18 mouse cellular contexts compared by ENCODE assay signal in genomic region chr8:101298571-101298970, GRCm38 (mm10).
A peak's percentile ranks its signal among the peaks of the same experiment; 100 is the strongest.
DNase-seq lines count a peak whose midpoint lies in the region; ATAC-seq and TF ChIP-seq lines count a peak whose summit lies in the region.
"Had no signal": no experiment of that assay in that cellular context is flagged by ENCODE, and none has a peak within 500 bp of the region (broad histone marks: within the 10 kb centered on the region; RNA-seq: fewer than 3 reads in every experiment).

No protein-coding gene starts in this region.

- no peak for ATAC-seq in heart, embryonic 11.5 days (replicated peaks; ENCODE audit: insufficient number of reproducible peaks, low FRiP score, low TSS enrichment)
- ATAC-seq in kidney, postnatal 0 days (replicated peaks; ENCODE audit: low FRiP score, low read depth) = no peak
- ATAC-seq in kidney, embryonic 15.5 days (replicated peaks; ENCODE audit: low FRiP score) = no peak
- ATAC-seq in midbrain, postnatal 0 days (ENCODE audit: low FRiP score) = no peak
- ATAC-seq in midbrain, embryonic 11.5 days (ENCODE audit: low FRiP score) = no peak
- ATAC-seq: forebrain, embryonic 14.5 days had no signal

- TF ChIP-seq CTCF in kidney, postnatal 0 days (IDR thresholded peaks at IDR 0.05; ENCODE audit: low read depth) = no peak
- no peak for TF ChIP-seq CTCF in midbrain, postnatal 0 days (IDR thresholded peaks at IDR 0.05)

- no peaks in the 10 kb centered on the region for H3K9me3 ChIP-seq in heart, embryonic 11.5 days (replicated peaks; ENCODE audit: control insufficient read depth, low read length)
- no peaks in the 10 kb centered on the region for H3K9me3 ChIP-seq in kidney, postnatal 0 days (replicated peaks; ENCODE audit: low read length)
- H3K9me3 ChIP-seq in kidney, embryonic 15.5 days (replicated peaks) = no peaks in the 10 kb centered on the region
- H3K9me3 ChIP-seq in midbrain, postnatal 0 days (ENCODE audit: low read length) = no peaks in the 10 kb centered on the region
- H3K9me3 ChIP-seq in midbrain, embryonic 11.5 days (ENCODE audit: control insufficient read depth, low read length) = no peaks in the 10 kb centered on the region
- H3K9me3 ChIP-seq: embryonic facial prominence, embryonic 13.5 days; heart, embryonic 10.5 days; heart, embryonic 15.5 days; hindbrain, embryonic 10.5 days had no signal

- no peaks in the 10 kb centered on the region for H3K4me1 ChIP-seq in heart, embryonic 11.5 days (ENCODE audit: control insufficient read depth, insufficient read depth, low read length)
- no peaks in the 10 kb centered on the region for H3K4me1 ChIP-seq in kidney, postnatal 0 days (replicated peaks; ENCODE audit: insufficient read depth, low read length)
- no peaks in the 10 kb centered on the region for H3K4me1 ChIP-seq in kidney, embryonic 15.5 days
- no peaks in the 10 kb centered on the region for H3K4me1 ChIP-seq in midbrain, postnatal 0 days (ENCODE audit: insufficient read depth, low read length)
- H3K4me1 ChIP-seq in midbrain, embryonic 11.5 days (ENCODE audit: control insufficient read depth, insufficient read depth, low read length) = no peaks in the 10 kb centered on the region
- H3K4me1 ChIP-seq: embryonic facial prominence, embryonic 13.5 days; heart, embryonic 10.5 days; heart, embryonic 15.5 days; hindbrain, embryonic 10.5 days had no signal

- no peak overlapping the region for H3K4me2 ChIP-seq in heart, embryonic 11.5 days
- H3K4me2 ChIP-seq in kidney, postnatal 0 days (ENCODE audit: low read length) = no peak overlapping the region
- no peak overlapping the region for H3K4me2 ChIP-seq in kidney, embryonic 15.5 days
- H3K4me2 ChIP-seq in midbrain, postnatal 0 days (ENCODE audit: low read depth, low read length, poor library complexity, severe bottlenecking) = no peak overlapping the region
- no peak overlapping the region for H3K4me2 ChIP-seq in midbrain, embryonic 11.5 days
- H3K4me2 ChIP-seq: embryonic facial prominence, embryonic 13.5 days; heart, embryonic 15.5 days; hindbrain, embryonic 14.5 days had no signal

- no peaks in the 10 kb centered on the region for H3K27me3 ChIP-seq in heart, embryonic 11.5 days (ENCODE audit: control insufficient read depth, insufficient read depth, low read length)
- no peaks in the 10 kb centered on the region for H3K27me3 ChIP-seq in kidney, postnatal 0 days (ENCODE audit: insufficient read depth, low read length)
- no peaks in the 10 kb centered on the region for H3K27me3 ChIP-seq in kidney, embryonic 15.5 days
- H3K27me3 ChIP-seq in midbrain, postnatal 0 days (ENCODE audit: insufficient read depth, low read length) = no peaks in the 10 kb centered on the region
- H3K27me3 ChIP-seq in midbrain, embryonic 11.5 days (ENCODE audit: control insufficient read depth, insufficient read depth, low read length) = no peaks in the 10 kb centered on the region
- H3K27me3 ChIP-seq: embryonic facial prominence, embryonic 13.5 days; heart, embryonic 15.5 days had no signal

- 72% methylated on average over 2 of the region's 2 CpGs for WGBS in heart, embryonic 11.5 days (ENCODE audit: insufficient replicate concordance)
- 27% methylated on average over 2 of the region's 2 CpGs for WGBS in kidney, postnatal 0 days
- WGBS in kidney, embryonic 15.5 days = 36% methylated on average over 2 of the region's 2 CpGs
- WGBS in midbrain, postnatal 0 days = 52% methylated on average over 2 of the region's 2 CpGs
- 88% methylated on average over 2 of the region's 2 CpGs for WGBS in midbrain, embryonic 11.5 days

- H3K27ac ChIP-seq in heart, embryonic 11.5 days (ENCODE audit: low read depth, low read length) = no peak overlapping the region
- no peak overlapping the region for H3K27ac ChIP-seq in kidney, postnatal 0 days
- no peak overlapping the region for H3K27ac ChIP-seq in kidney, embryonic 15.5 days
- no peak overlapping the region for H3K27ac ChIP-seq in midbrain, postnatal 0 days (ENCODE audit: low read depth, low read length)
- no peak overlapping the region for H3K27ac ChIP-seq in midbrain, embryonic 11.5 days (ENCODE audit: low read depth, low read length)
- H3K27ac ChIP-seq: embryonic facial prominence, embryonic 13.5 days; gastrocnemius, adult 2 months; heart, embryonic 10.5 days; heart, embryonic 15.5 days; hindbrain, embryonic 10.5 days; hindbrain, embryonic 14.5 days had no signal

- peak; percentile 21 for DNase-seq in heart, adult 11 months
- peak; percentile 30 for DNase-seq in kidney, postnatal 0 days (ENCODE audit: low spot score)
- DNase-seq in midbrain, postnatal 0 days (ENCODE audit: low spot score) = peak; percentile 12
- no peak for DNase-seq in midbrain, embryonic 11.5 days (ENCODE audit: low spot score, missing footprints)
- DNase-seq in skeletal muscle tissue, adult 2 months (ENCODE audit: low read depth, low spot score) = peak; percentile 1
- no peak for DNase-seq in layer of hippocampus, adult 11-12 months (ENCODE audit: low spot score)
- DNase-seq: adrenal gland, postnatal 14 days; cerebellum, adult 8-10 months; gastrocnemius, adult 2 months; gastrocnemius, postnatal 25 days had no signal

- H3K9ac ChIP-seq in heart, embryonic 11.5 days (ENCODE audit: low read depth, low read length) = no peak overlapping the region
- no peak overlapping the region for H3K9ac ChIP-seq in kidney, postnatal 0 days (ENCODE audit: low read depth, low read length)
- H3K9ac ChIP-seq in kidney, embryonic 15.5 days = no peak overlapping the region
- H3K9ac ChIP-seq in midbrain, postnatal 0 days (replicated peaks; ENCODE audit: low read length, poor library complexity, severe bottlenecking) = no peak overlapping the region
- H3K9ac ChIP-seq in midbrain, embryonic 11.5 days (ENCODE audit: low read length) = no peak overlapping the region
- H3K9ac ChIP-seq: embryonic facial prominence, embryonic 13.5 days; heart, embryonic 15.5 days; hindbrain, embryonic 14.5 days had no signal

- H3K36me3 ChIP-seq in heart, embryonic 11.5 days (ENCODE audit: control insufficient read depth, insufficient read depth, low read length) = no peaks in the 10 kb centered on the region
- H3K36me3 ChIP-seq in kidney, postnatal 0 days (ENCODE audit: insufficient read depth, low read length) = no peaks in the 10 kb centered on the region
- no peaks in the 10 kb centered on the region for H3K36me3 ChIP-seq in kidney, embryonic 15.5 days
- H3K36me3 ChIP-seq in midbrain, postnatal 0 days (ENCODE audit: insufficient read depth, low read length) = no peaks in the 10 kb centered on the region
- no peaks in the 10 kb centered on the region for H3K36me3 ChIP-seq in midbrain, embryonic 11.5 days (ENCODE audit: control insufficient read depth, insufficient read depth, low read length)
- H3K36me3 ChIP-seq: embryonic facial prominence, embryonic 13.5 days; heart, embryonic 10.5 days; heart, embryonic 15.5 days; hindbrain, embryonic 10.5 days had no signal

- H3K4me3 ChIP-seq in heart, embryonic 11.5 days (ENCODE audit: low read depth, low read length) = no peak overlapping the region
- H3K4me3 ChIP-seq in kidney, postnatal 0 days (replicated peaks; ENCODE audit: low read depth, low read length) = no peak overlapping the region
- H3K4me3 ChIP-seq in kidney, embryonic 15.5 days (replicated peaks) = no peak overlapping the region
- no peak overlapping the region for H3K4me3 ChIP-seq in midbrain, postnatal 0 days (ENCODE audit: low read depth, low read length)
- H3K4me3 ChIP-seq in midbrain, embryonic 11.5 days (ENCODE audit: low read depth, low read length) = no peak overlapping the region
- H3K4me3 ChIP-seq: embryonic facial prominence, embryonic 13.5 days; gastrocnemius, adult 2 months; heart, embryonic 10.5 days; heart, embryonic 15.5 days; hindbrain, embryonic 10.5 days had no signal

Comparison
In these comparisons a context has a peak if more than half of its experiments do, and no peak if none do; other contexts are left out.
1. DNase-seq: peak in heart, adult 11 months (single experiment), kidney, postnatal 0 days (single experiment), midbrain, postnatal 0 days (single experiment) and skeletal muscle tissue, adult 2 months (single experiment); none in midbrain, embryonic 11.5 days (single experiment) and layer of hippocampus, adult 11-12 months (single experiment).